Mouse (Mus musculus) megakaryocyte, adult 5-6 weeks (primary cell): ENCODE results near the gene Srebf2. TPM values are rescaled to one million over a fixed set of nuclear protein-coding genes. Genes with fewer than 3 reads are reported as not detected.
A peak's percentile ranks its signal among the peaks of the same experiment; 100 is the strongest.

Source experiments
- ATAC-seq: 2 replicates; pipeline ENCODE4 v1.8.0; 2016; ENCODE audit warnings: mild to moderate bottlenecking, inconsistent platforms; ENCODE audit not compliant: poor library complexity, severe bottlenecking
- total RNA-seq, 2 experiments: library from RNA; stranded (forward) in 1 of 2; stranded (reverse) in 1 of 2; fragments of 153-499, 151-499 nt in 1 of 2; fragments of 221-1000, 200-1000 nt in 1 of 2; gene quantifications; 2 replicates each; pipeline versions ENCODE4 v1.2.3 to v1.2.4; 2015 to 2017

Srebf2 gene
- total RNA-seq, 2 experiments from 2014 or later, result 39.0 to 39.8 TPM

DNA sequence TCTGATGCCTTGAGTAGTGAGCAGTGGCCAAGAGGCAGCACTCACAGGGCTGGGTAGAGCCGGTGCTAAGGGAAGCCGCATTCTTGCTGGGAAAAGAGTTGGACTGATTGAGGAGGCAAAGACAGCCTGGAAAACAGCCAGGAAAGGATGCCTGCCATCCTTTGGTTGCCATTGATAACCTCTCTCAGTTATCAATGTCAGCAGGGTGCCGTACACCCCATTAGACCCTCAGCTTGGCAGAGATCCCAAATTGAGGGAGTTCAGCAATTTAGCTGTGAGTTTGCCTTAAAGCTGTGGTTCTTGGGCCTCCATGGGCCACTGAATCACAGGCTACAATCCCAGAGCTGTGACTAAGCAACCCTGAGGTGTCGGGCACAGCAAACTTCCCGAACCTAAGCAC lies 34.1 kb downstream of the Srebf2 start:
- no peak for ATAC-seq

DNA sequence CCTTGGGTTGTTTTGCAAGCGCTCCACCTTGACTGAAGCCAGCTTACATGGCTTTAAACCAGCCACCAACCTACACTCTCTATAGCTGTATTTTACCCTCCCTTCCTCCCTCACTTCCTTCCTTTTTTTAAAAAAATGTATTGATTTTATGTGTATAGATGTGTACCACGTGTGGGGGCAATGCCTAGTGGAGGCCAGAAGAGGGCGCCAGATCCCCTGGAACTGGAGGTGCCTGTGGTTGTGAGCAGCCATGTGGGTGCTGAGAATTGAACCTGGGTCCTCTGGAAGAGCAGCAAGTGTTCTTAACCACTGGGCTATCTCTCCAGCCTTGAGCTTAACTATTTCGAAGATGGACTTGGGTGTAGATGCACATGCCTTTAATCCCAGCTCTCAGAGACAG lies 35.3 kb downstream of the Srebf2 start:
- ATAC-seq, result no peak

DNA sequence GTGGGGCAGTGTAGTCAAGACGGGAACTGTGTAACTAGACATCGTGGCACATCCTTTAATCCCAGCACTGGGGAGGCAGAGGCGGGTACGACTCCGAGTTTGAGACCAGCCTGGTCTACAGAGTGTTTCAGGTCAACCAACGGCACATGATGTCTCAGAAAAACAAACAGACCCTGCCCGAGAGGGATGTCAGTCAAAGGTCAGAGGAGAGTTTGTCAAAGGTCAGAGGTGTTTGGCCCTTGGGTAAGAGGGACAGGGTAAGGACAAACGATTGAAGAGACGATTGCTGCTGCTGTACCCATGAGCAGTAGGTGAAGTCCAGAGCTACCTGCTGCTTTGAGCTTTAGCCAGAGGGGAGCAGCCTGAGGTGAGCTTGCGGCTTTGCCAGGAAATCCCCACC lies 36.6 kb downstream of the Srebf2 start:
- ATAC-seq, result no peak

DNA sequence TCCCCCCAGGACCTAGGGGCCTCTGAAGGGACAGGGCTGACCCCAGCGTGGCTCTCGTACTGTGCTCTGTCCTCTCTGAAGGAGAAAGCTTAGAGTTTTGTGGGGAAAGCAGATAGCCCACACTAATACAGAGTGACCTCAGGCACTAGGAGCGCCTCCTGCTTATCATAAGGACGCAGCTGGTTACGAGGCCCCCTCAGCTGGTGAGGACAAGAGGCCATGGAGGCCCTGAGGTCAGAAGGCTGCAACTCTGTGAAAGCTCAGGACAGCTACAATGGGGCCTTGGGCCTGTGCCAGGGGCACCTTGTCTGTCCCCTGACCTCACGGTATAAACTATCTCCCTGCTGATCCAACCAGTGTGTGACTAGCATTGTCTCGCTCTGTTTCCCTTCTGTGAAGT lies 37.2 kb downstream of the Srebf2 start:
- no peak for ATAC-seq

DNA sequence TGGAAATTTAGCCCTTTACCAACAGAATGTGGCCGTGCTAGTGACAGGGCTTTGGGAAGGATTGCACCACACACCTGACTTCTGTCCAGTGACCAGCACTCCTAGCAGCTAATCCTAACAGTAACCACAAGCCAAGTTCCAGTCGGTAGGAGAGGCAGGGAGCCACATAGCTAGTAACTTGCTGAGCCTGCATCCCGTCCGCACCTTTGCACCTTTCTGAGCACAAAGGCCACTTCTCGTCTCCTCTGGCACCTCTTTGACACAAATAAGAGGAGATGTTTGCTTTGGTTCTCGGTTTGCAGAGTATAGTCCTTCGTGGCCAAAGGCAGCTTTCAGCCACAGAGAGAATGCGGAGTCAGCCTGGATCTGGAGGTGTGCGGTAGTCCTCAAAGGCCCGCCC lies 37.7 kb downstream of the Srebf2 start:
- ATAC-seq, result no peak

DNA sequence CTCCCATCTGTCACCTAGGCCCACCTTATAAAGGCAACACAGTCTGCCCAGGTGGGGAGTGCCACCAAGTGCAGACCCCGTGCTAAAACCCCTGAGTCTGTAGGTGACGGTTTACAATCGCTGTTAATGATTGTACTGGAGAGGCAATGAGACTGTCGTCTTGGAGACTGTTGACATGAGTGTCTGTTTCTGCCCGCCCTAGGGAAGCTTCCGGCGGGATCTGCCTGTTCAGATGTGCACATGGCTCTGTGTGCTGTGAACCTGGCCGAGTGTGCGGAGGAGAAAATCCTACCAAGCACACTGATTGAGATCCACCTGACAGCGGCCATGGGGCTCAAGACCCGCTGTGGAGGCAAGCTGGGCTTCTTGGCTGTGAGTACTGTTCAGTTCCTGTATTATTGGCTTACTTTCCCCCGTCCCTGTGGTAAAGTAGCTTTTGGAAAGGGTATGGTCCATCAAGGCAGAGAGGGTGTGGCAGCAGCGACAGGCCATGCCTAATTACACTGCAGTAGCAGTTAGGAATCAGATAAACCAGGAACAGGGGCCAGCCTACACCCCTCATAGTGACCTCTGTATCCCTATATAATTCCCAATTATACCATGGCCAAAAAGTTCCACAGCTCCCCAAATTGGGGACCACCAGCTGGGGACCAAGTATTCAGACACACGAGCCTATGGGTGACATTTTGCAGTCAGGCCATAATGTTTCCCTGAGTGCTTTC lies 38.2 kb downstream of the Srebf2 start:
- no peak for ATAC-seq

DNA sequence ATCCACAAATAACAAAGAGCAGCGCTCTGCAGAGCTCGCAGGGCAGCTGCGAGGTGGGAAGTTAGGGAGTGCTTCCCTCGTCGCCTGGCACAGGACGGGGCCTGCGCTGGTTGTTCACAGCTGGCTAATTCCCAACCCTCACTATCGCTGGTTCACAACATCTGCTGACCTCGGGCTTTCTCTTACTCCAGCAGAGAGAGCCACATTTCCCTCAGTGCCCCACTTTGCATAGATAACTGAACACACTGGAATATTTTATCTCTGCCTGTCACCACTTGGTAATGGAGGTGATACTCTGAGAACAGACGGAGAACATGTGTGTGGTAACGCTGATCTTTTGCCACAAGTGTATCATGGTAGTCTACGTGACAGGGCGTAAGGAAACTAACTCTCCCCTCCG lies 39.1 kb downstream of the Srebf2 start:
- ATAC-seq, result no peak

DNA sequence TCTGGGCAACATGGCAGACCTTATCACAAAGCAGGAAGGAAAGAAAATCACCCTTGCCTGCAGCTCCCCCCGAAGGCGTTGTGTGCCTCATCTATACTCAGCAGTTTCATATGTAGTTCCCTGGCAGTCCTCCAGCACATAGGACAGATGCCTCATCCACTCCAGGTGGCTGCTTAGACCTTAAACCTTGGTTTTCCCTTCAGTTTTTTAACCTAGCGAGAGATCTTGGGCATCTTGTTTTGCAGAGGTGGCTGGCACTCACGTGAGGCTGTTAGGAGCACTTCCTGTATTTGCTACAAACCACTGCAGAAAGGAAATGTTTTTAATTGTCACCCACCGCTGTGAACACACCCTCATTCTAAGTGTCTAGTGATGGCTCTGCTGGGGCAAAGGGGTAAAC lies 40.0 kb downstream of the Srebf2 start:
- ATAC-seq, result peak; percentile 31; the same call in 1 of the 2 replicates

DNA sequence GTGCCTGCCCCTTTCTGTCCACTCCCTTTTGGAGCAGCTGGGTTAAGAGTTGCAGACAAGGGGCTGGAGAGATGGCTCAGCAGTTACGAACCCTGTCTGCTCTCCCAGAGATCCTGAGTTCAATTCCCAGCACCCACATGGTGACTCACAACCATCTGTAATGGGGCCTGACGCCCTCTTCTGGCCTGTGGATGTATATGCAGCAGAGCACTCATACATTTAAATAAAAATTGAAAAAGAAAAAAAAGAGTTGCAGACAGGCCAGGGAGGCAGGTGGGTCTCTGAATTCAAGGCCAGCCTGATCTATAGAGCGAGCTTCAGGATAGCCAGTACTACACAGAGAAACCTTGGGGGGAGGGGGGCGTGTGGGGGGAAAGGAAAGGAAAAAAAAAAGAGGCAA lies 40.4 kb downstream of the Srebf2 start:
- no peak for ATAC-seq

DNA sequence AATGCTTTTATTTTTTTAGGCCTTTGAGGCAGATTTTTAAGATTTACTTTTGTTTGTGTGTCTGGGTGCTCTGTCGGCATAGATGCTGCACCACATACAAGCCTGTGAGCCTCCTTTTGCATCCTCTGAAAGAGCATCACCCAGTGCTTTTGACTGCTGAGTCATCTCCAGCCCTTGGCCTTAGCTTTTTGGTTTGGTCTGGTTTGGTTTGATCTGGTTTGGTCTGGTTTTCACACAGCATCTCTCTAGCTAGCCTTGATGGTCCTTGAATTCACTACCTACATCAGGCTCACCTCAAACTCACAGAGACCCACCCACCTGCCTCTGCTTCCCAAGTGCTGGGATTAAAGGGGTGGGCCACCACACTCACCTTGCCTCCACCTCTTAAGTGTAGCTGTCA lies 40.9 kb downstream of the Srebf2 start:
- no peak for ATAC-seq

DNA sequence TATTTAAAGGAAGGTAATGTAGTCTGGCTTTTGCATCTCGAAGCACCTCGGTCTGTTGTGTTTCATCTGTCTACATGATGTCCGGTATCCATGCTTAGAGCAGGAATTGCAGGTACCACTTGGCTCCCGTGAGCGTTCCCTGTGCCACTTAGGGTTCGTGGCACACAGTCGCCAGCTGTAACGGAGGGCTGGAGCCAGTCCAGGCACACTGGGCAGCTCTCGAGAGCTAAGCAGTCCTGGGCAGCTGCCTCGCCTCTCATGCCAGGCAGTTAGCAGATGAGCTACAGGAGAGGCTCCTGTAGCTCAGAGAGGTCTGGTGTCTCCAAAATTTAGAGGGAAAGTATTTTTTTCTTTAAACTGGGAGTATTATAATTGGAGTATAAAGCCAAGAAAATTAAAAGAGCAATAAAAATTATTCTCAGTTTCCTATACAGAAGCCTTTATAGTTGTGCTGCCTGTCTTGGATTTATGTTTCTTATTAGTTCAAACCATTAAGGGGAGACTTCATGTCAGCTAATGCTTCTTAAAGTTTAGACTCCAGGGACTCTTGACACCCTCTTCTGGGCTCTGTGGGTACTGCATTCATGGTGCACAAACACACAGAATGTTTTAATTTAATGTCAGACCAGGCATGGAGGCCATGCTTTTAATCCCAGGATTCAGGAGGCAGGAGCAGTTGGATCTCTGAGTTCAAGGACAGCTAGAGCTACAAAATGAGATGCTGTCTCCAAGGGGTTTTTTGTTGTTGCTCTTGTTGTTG lies 41.7 kb downstream of the Srebf2 start:
- ATAC-seq, result peak; percentile 56

DNA sequence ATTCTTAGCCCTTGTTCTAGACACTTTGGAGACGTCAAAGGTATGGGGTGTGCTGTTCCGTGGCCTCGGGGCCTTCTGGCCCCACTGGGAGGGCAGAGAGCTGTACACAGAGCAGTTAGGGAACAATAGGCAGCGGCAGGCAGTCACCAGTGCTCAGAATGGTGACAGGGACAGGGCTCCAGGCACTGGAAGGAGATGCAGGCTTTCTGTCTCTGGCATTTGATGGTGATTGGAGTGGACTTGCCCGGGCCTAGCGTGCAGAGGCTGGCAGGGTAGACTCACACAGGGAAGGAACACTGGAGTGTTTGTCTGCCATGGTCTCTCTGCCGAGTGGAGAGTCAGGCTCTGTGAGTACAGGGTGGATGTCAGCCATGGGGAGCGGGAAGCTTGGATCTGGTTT lies 45.6 kb downstream of the Srebf2 start:
- ATAC-seq, result no peak

DNA sequence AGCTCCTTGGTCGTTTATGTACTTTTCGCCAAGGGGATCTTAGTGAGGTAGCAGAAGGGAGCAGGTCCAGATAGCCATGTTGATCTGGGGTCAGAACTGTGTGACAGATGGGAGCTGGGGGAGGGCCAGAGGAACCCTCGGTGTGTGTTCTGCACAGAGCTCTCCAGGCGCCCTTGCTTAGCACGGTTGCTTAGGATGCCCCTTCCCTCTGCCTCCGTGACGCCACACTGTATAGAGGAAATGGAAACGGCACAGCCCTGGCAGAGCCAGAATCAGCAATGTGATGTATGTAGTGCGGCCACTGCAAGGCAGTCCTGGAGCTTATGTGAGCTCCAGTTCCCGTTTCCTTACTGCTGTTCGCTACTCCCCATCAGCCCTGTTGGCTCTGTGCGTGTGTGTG lies 49.3 kb downstream of the Srebf2 start:
- peak; percentile 53 for ATAC-seq

DNA sequence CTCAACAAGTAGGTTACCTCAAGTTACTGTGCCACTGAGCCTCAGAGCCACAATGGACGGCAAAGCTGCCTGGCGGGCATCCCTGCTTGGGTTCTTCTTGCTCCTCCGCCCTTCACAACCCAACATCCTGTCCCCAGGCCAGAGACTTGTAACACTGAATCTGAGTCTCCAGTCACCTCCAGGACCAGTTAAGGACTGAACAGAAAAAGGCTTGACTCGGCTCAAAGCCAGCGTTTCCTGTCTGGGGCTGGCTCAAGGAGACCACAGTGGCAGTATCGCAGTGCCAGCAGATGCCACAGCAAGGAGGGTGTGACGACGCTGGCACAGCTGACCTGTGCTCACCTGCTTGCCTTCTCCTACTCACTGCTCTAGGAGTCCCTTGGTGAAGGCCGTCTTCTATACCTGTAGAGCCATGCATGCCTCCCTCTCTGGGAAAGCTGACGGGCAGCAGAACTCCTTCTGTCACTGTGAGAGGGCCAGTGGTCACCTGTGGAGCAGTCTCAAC lies 50.3 kb downstream of the Srebf2 start:
- no peak for ATAC-seq

DNA sequence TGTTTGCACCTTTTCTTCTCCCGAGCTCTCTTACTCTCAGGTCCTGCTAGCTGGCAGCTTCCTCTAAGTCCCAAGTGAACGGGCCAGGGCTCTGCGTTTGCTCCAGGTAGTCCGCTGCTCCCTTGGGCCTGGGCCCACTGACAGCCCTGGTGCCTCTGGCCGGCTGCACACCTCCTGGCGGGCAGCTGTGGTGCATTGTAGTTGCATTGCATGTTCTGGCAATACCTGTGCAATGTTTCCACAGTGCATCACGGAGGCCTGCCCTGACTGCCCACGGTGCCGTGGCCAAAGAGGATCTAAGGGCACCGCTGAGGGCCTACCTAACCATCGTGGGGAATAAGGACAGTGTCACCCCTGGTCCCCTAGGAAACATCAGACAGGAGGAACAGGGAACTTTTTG lies 51.0 kb downstream of the Srebf2 start:
- peak; percentile 30 for ATAC-seq

DNA sequence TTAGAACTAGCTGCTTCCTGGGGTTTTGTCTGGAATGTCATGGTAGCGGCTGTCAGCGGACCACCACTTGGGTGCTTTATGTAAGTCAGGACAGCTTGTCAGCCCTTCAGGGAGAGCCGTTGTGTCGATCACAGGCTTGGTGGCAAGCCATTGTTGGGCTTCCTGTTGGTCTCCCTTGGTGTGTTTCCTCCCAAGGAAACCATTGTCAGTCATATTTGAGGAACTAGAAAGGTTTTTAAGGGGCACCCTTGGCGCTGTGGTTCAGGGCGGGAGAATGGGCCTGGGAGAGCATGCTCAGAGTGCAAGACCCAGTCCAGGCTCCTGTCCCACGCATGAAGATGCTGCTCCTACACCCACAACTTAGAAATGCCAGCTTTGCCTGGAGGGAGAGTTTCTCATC lies 51.4 kb downstream of the Srebf2 start:
- peak; percentile 66 for ATAC-seq

DNA sequence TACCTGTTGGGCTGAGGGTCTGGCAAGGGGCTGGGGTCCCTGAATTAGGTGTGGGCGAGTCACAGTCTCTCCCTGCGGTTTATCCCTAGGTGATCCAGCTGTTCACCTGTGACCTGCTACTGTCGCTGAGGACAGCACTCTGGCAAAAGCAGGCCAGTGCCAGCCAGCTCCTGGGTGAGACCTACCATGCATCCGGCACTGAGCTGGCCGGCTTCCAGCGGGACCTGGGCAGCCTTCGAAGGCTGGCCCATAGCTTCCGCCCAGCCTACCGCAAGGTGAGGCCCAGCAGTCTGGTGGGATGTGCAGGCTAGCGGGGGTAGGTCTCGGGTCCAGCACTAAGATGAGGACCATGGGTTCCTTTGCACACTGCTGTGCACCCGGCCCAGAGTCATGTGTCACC lies 52.6 kb downstream of the Srebf2 start:
- no peak for ATAC-seq

DNA sequence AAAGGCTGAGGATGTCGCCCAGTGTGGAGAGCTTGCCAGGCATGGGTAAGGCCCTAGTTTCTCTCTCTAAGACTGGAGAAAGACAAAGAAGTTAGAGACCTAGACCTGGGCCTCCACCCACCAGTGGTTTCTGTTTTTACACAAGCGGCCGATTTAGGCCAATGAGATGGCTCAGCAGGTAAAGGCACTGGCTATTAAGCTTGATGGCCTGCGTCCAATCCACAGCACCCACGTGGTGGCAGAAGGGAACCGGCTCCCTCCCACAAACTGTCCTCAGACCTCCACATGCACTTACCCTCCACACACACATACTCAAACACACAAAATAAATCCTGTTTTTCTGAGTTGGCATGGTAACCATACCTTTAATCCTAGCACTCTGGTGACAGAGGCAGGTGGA lies 55.1 kb downstream of the Srebf2 start:
- ATAC-seq, result no peak

DNA sequence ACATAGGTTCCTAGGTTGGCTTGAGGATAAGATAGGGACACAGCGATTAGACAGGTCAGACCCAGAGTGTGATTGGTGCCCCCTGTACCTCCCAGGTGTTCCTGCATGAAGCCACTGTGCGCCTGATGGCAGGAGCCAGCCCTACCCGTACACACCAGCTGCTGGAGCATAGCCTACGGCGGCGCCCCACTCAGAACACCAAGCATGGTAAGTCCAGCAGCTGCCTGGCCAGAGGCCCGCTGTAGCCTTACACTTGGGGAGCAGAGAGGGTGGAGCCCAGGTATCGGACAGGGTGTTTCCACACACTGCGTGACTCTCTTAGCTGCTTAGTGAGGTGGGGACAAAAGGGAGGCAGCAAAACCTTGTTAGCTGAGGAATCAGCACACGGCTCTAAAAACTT lies 56.1 kb downstream of the Srebf2 start:
- ATAC-seq, result no peak

DNA sequence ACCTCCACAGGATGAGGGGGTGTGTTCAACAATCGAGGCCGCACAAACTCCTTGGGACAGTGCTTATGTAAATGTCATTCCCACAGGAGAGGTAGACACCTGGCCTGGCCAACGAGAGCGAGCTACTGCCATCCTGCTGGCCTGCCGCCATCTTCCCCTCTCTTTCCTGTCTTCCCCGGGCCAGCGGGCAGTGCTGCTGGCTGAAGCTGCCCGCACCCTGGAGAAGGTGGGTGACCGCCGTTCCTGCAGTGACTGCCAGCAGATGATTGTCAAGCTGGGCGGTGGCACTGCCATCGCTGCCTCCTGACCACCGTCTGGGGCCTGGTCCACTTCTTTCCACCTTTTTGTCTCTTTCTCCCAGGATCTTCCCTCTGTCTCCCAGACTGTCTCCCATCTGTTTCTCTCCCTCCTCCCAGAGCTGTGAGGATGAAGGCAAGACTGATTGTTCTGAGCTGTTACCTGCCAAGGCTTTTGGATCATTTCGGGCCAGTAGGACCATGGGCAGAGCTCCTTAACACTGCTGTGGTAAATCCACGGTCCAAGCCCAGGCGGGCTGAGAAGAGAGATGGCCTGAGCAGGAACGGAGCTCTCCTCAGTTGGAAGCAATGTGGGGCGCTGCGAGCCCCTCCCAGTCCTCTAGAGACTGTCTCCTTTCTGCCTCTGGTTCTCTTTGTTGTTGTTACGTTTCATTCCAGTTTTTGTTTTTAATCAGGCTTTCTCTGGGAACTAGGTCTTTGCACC lies 56.8 kb downstream of the Srebf2 start:
- no peak for ATAC-seq

DNA sequence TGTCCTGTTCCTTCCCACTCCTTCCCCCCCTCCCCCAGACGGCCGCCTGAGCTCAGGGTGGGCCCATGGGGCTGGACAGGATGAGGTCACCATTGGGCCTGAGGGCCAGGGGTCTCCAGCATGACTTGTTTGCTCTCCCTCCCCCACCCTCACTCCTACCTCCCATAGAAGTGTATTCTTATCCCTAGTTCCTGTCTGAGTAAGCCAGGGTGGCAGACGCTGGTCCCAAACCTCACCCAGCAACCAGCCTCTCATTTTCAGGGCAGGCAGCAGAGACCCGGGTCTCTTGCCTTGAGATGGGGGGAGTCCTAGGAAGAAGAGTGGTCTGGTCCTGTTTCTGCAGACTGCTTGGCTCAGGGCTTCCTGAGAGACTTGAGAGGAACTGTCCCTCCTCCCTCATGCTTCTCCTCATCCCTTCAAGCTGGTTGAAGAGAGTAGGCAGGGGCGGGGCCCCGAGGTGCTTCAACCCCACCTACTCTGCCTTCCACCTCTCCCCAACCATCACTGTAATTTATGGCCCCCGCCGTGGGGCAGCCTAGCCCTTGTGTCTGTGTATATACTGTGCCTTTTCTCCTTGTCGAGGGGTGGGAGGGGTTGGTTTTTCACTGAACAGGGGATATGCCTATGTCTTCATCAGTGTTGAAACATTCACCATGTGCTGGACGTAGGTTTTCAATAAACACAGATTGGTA lies 57.8 kb downstream of the Srebf2 start:
- ATAC-seq, result no peak
